Mouse (Mus musculus) brain, embryonic 18.5 days (tissue): ENCODE data around the gene Cylc1.

Experiments
- DNase-seq: peaks from one replicate; pipeline ENCODE4 v3.0.0-alpha.2; 2012; ENCODE audit warnings: low read depth, low spot score

Gene Cylc1

GRCm38 (mm10) chrX:111110118-111110517, at the start of gene Cylc1:
Gene Cylc1 (plus strand): TSS chrX:111110418.
- DNase-seq = no peak

- no peak for DNase-seq
Observed at GRCm38 (mm10) chrX:111078680-111079079, 31.5 kb upstream of the Cylc1 start.

GRCm38 (mm10) chrX:111168040-111168439, 57.8 kb downstream of the Cylc1 start, which contains the start of gene Gm10112:
Gene Gm10112 (plus strand): TSS chrX:111168340.
- no peak for DNase-seq
